Mouse (Mus musculus) erythroblast, embryonic 14.5 days (primary cell): ENCODE data around the gene Pak2. TPM values are rescaled to one million over a fixed set of nuclear protein-coding genes. Genes with fewer than 3 reads are reported as not detected.

Source experiments
- H3K27me3 ChIP-seq: 2 replicates; pipeline ENCODE4 v1.6.1; 2012; ENCODE audit warnings: inconsistent platforms; ENCODE audit not compliant: control insufficient read depth
- H3K36me3 ChIP-seq: 2 replicates; pipeline ENCODE4 v1.6.1; 2012; ENCODE audit warnings: mild to moderate bottlenecking, inconsistent platforms; ENCODE audit not compliant: control insufficient read depth
- H3K4me1 ChIP-seq: 2 replicates; pipeline ENCODE4 v1.6.1; 2012; ENCODE audit warnings: inconsistent platforms; ENCODE audit not compliant: control insufficient read depth
- H3K4me3 ChIP-seq: replicated peaks from 2 replicates; pipeline ENCODE3; 2012; ENCODE audit warnings: moderate library complexity, mild to moderate bottlenecking, inconsistent platforms
- H3K9me3 ChIP-seq: 2 replicates; pipeline ENCODE4 v1.6.1; 2012; ENCODE audit warnings: low read length, inconsistent platforms, mixed read lengths; ENCODE audit not compliant: control insufficient read depth
- GATA1 ChIP-seq: IDR thresholded peaks from 2 replicates; pipeline ENCODE4 v1.6.1; 2012; ENCODE audit warnings: low read length, inconsistent platforms, mixed read lengths
- TAL1 ChIP-seq: IDR thresholded peaks from 3 replicates; pipeline ENCODE4 v1.6.1; 2012; ENCODE audit warnings: low read length, inconsistent platforms, mixed read lengths
- polyA plus RNA-seq: library from polyadenylated mRNA; stranded (reverse); fragments of >175 nt; gene quantifications from 2 replicates; pipeline ENCODE4 v1.2.3, GENCODE M21; 2012

Pak2 gene
- polyA plus RNA-seq, 1 experiment = 0.52 TPM

- no peak for TF ChIP-seq TAL1
- TF ChIP-seq GATA1 = no peak
- Histone ChIP-seq H3K4me1 (no peaks in the 10 kb centered on the region), H3K36me3 (peaks cover 68% of the 10 kb centered on the region), H3K4me3 (no peak overlapping the region), H3K27me3 (no peaks in the 10 kb centered on the region), H3K9me3 (no peaks in the 10 kb centered on the region)
Measured at GRCm38 (mm10) chr16:32019678-32020077, 59.5 kb downstream of the Pak2 start.

GRCm38 (mm10) chr16:32010330-32010729 lies 68.8 kb downstream of the Pak2 start:
- H3K27me3 ChIP-seq = no peaks in the 10 kb centered on the region; the same call in 1 of the 2 replicates
- TF ChIP-seq TAL1 (no peak), GATA1 (no peak)
- H3K4me1 ChIP-seq = no peaks in the 10 kb centered on the region; the same call in 1 of the 2 replicates
- H3K4me3 ChIP-seq = no peak overlapping the region
- 0 out of 2 replicates have a peak, but pooled peaks cover 2% of the 10 kb centered on the region for H3K36me3 ChIP-seq
- H3K9me3 ChIP-seq = no peaks in the 10 kb centered on the region

- Histone ChIP-seq H3K27me3 (no peaks in the 10 kb centered on the region; the same call in 1 of the 2 replicates), H3K4me1 (no peaks in the 10 kb centered on the region; the same call in 1 of the 2 replicates), H3K4me3 (no peak overlapping the region), H3K36me3 (0 out of 2 replicates have a peak, but pooled peaks cover 2% of the 10 kb centered on the region), H3K9me3 (no peaks in the 10 kb centered on the region)
- TF ChIP-seq TAL1 (no peak), GATA1 (no peak)
Measured at GRCm38 (mm10) chr16:32009913-32010312, 69.2 kb downstream of the Pak2 start.

GRCm38 (mm10) chr16:32008529-32009293 lies 70.4 kb downstream of the Pak2 start:
- Histone ChIP-seq H3K4me3 (no peak overlapping the region), H3K27me3 (no peaks in the 10 kb centered on the region; the same call in 1 of the 2 replicates), H3K9me3 (no peaks in the 10 kb centered on the region), H3K4me1 (peaks cover under 1% of the 10 kb centered on the region), H3K36me3 (no peaks in the 10 kb centered on the region)
- no peak for TF ChIP-seq GATA1
- TF ChIP-seq TAL1 = no peak

- no peaks in the 10 kb centered on the region for H3K9me3 ChIP-seq
- no peak for TF ChIP-seq TAL1
- H3K4me1 ChIP-seq = peaks cover 26% of the 10 kb centered on the region
Measured at GRCm38 (mm10) chr16:32004731-32005130, 74.4 kb downstream of the Pak2 start.

GRCm38 (mm10) chr16:32002509-32003477 lies 76.3 kb downstream of the Pak2 start, which contains the start of gene Senp5:
TSS of gene Senp5 (minus strand) at chr16:32003287.
- Histone ChIP-seq H3K27me3 (no peaks in the 10 kb centered on the region), H3K36me3 (no peaks in the 10 kb centered on the region), H3K4me1 (peaks cover 26% of the 10 kb centered on the region), H3K9me3 (no peaks in the 10 kb centered on the region), H3K4me3 (peak within 1 kb of the TSS; percentile 87)
- TF ChIP-seq GATA1 = no peak
- TF ChIP-seq TAL1 = no peak

More at GRCm38 (mm10) chr16:32004731-32005130, 74.4 kb downstream of the Pak2 start:
- H3K27me3 ChIP-seq = no peaks in the 10 kb centered on the region
- no peaks in the 10 kb centered on the region for H3K36me3 ChIP-seq
- H3K4me3 ChIP-seq = no peak overlapping the region

- Histone ChIP-seq H3K36me3 (peaks cover 11% of the 10 kb centered on the region), H3K4me1 (peaks cover 4% of the 10 kb centered on the region; the same call in 1 of the 2 replicates), H3K4me3 (no peak overlapping the region), H3K9me3 (no peaks in the 10 kb centered on the region), H3K27me3 (no peaks in the 10 kb centered on the region)
- no peak for TF ChIP-seq TAL1
- TF ChIP-seq GATA1 = no peak
Measured at GRCm38 (mm10) chr16:31996371-31996770, 82.8 kb downstream of the Pak2 start.

GRCm38 (mm10) chr16:31993946-31994345 lies 85.2 kb downstream of the Pak2 start:
- H3K9me3 ChIP-seq = no peaks in the 10 kb centered on the region
- peaks cover 24% of the 10 kb centered on the region for H3K36me3 ChIP-seq
- no peaks in the 10 kb centered on the region for H3K27me3 ChIP-seq
- no peak overlapping the region for H3K4me3 ChIP-seq
- TF ChIP-seq GATA1 = no peak
- no peak for TF ChIP-seq TAL1
- no peaks in the 10 kb centered on the region for H3K4me1 ChIP-seq

GRCm38 (mm10) chr16:31993195-31993594 lies 85.9 kb downstream of the Pak2 start:
- Histone ChIP-seq H3K9me3 (no peaks in the 10 kb centered on the region), H3K27me3 (no peaks in the 10 kb centered on the region), H3K4me1 (no peaks in the 10 kb centered on the region), H3K4me3 (no peak overlapping the region), H3K36me3 (peaks cover 28% of the 10 kb centered on the region)
- TF ChIP-seq GATA1 (no peak), TAL1 (no peak)
